Mouse (Mus musculus): ENCODE measurements at regions not wholly inside any gene's neighbourhood (a gene's known extent, or its start where the extent isn't known, plus 50 kb on each side); places are given as distances from the start of the nearest gene placed in this dataset.

DNA sequence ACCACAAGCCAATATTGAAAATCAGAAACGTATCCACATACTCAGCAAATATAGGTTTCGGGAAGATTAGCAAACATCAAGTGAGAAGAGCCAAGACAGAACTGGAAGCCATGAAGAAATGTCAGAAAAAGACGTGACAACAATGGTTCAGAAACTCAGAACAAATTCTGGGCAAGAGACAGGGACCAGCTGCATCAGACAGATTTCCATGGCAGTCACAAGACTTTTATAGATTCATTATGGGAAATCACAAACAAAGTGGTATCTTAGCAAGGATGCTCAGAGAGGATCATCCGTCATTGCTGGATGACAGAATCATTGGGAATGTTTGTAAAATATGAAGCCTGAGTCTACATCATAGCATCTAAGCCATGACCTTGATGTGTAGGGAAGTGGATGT, 699.6 kb upstream of the Tenm3 start:
- Histone ChIP-seq H3ac (ENCODE audit: control insufficient read depth, insufficient read length) (no peak overlapping the region), H3K36me3 (ENCODE audit: control insufficient read depth, insufficient read depth) (no peaks in the 10 kb centered on the region), H3K4me3 (no peak overlapping the region), H3K4me2 (ENCODE audit: low read depth) (no peak overlapping the region), H3K27me3 (ENCODE audit: control insufficient read depth, insufficient read depth, insufficient read length) (no peaks in the 10 kb centered on the region), H3K79me2 (ENCODE audit: control insufficient read depth, insufficient read depth) (no peaks in the 10 kb centered on the region)
- TF ChIP-seq MAX (IDR thresholded peaks at IDR 0.05; ENCODE audit: low read depth): no peak
- TF ChIP-seq CEBPB (IDR thresholded peaks at IDR 0.05; ENCODE audit: insufficient read depth, poor library complexity, severe bottlenecking): no peak
- TF ChIP-seq E2F4 (IDR thresholded peaks at IDR 0.05; ENCODE audit: insufficient read depth): no peak

DNA sequence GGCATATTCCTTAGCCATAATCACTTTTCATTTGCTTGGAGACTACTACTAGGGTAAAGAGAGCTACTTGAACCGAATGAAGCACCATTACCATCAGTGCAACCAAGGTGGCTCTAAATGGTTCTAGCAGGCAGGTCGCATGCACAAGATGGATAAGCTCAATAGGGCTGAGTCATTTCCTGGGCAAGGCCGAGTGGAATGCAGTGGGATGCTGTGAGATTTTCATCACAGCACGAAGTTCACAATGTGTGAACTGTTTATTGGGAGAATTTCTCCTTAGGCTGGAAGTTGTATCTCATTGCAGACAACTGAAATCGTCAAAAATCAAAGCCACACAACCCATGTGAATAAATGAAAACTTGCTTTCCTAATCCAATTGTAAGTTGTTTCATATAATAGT, 697.6 kb upstream of the Tenm3 start:
- Histone ChIP-seq H3K4me2 (ENCODE audit: low read depth) (peak overlapping the region; percentile 30), H3K36me3 (ENCODE audit: control insufficient read depth, insufficient read depth) (no peaks in the 10 kb centered on the region), H3ac (ENCODE audit: control insufficient read depth, insufficient read length) (no peak overlapping the region), H3K79me2 (ENCODE audit: control insufficient read depth, insufficient read depth) (no peaks in the 10 kb centered on the region), H3K4me3 (no peak overlapping the region), H3K27me3 (ENCODE audit: control insufficient read depth, insufficient read depth, insufficient read length) (no peaks in the 10 kb centered on the region)
- no peak for TF ChIP-seq USF1 (IDR thresholded peaks at IDR 0.05; ENCODE audit: low read depth)

DNA sequence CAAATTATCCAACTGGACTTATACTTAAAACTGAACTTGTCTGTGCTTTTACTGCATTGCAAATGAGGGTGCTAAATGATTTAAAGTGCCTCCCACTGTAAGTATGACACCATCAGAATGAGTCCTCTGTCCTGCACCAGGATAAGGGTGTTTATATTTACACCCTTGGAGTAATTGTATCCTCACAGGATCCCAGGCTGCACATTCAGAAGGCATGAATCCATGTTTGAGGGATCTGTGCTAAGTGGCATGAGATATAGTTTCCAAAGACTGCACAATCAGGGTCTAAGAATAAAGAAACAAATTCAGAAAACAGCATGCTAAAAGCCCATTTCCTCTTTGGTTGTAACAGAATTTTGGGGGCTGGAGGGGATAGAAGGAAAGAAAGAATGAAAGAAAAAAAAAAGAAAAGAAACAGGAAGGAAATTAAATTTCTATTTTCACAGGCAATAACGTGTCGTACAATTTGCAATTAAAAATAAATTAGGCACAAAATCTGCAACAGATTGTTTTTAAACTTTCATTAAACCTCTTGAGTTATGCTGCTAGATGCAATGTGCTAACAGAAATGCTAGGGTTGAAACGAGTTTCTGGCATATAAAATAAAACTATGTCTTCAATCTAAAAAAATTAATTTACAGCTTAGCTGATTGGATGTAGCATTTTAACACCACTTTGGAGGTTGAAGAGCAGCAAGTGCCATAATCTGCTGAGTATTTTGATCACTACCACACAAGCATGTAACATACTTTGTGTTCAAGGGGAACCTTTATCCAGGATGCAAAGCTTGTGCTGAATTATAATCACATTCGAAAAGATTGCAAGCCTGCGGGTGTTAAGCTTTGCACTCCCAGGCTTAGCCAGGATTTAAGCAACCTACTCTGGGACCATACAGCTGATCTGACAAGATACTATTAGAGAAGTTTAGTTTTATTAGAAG, 689.9 kb upstream of the Tenm3 start:
- Histone ChIP-seq H3K4me3 (no peak overlapping the region), H3K4me2 (ENCODE audit: low read depth) (no peak overlapping the region), H3K79me2 (ENCODE audit: control insufficient read depth, insufficient read depth) (no peaks in the 10 kb centered on the region), H3K36me3 (ENCODE audit: control insufficient read depth, insufficient read depth) (no peaks in the 10 kb centered on the region), H3ac (ENCODE audit: control insufficient read depth, insufficient read length) (no peak overlapping the region), H3K27me3 (ENCODE audit: control insufficient read depth, insufficient read depth, insufficient read length) (no peaks in the 10 kb centered on the region)
- TF ChIP-seq MAX (IDR thresholded peaks at IDR 0.05; ENCODE audit: low read depth) (no peak), CEBPB (IDR thresholded peaks at IDR 0.05; ENCODE audit: insufficient read depth, poor library complexity, severe bottlenecking) (no peak), SRF (IDR thresholded peaks at IDR 0.05; ENCODE audit: control insufficient read depth, insufficient read length, low read depth) (no peak), MYOD1 (IDR thresholded peaks at IDR 0.05; ENCODE audit: control insufficient read depth in 1 of 3, insufficient read length in 2 of 3, low read depth in 2 of 3) (no peak), REST (IDR thresholded peaks at IDR 0.05; ENCODE audit: insufficient read depth, insufficient read length) (no peak), E2F4 (IDR thresholded peaks at IDR 0.05; ENCODE audit: insufficient read depth) (no peak)

DNA sequence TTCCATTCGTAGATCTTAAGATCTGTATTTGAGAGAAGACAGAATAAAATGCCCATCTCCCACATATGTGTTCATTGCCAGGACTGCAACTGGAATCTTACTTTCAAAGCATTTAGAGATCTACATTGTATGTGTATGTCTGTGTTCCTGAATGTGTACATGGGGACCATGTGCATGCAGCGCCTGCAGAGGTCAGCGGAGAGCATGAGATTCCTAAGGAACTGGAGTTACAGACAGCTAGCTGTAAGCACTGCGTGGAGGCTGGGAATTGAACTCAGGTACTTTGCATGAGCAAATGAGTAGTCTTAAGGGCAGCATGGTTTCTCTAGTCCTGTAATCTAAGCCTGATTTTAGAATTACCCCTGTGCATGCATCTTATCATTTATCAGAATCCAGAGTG, 685.5 kb upstream of the Tenm3 start:
- Histone ChIP-seq H3K36me3 (ENCODE audit: control insufficient read depth, insufficient read depth) (no peaks in the 10 kb centered on the region), H3K4me2 (ENCODE audit: low read depth) (no peak overlapping the region), H3K27me3 (ENCODE audit: control insufficient read depth, insufficient read depth, insufficient read length) (no peaks in the 10 kb centered on the region), H3K79me2 (ENCODE audit: control insufficient read depth, insufficient read depth) (no peaks in the 10 kb centered on the region), H3K4me3 (no peak overlapping the region), H3ac (ENCODE audit: control insufficient read depth, insufficient read length) (no peak overlapping the region)
- TF ChIP-seq CEBPB (IDR thresholded peaks at IDR 0.05; ENCODE audit: insufficient read depth, poor library complexity, severe bottlenecking) (no peak), MYOG (IDR thresholded peaks at IDR 0.05; ENCODE audit: control insufficient read depth in 1 of 3, insufficient read depth in 1 of 3, insufficient read length in 2 of 3, low read depth in 2 of 3) (no peak), MYOD1 (IDR thresholded peaks at IDR 0.05; ENCODE audit: control insufficient read depth in 1 of 3, insufficient read length in 2 of 3, low read depth in 2 of 3) (no peak), E2F4 (IDR thresholded peaks at IDR 0.05; ENCODE audit: insufficient read depth) (no peak), REST (IDR thresholded peaks at IDR 0.05; ENCODE audit: insufficient read depth, insufficient read length) (no peak), TCF3 (IDR thresholded peaks at IDR 0.05; ENCODE audit: insufficient read length, low read depth) (no peak), USF1 (IDR thresholded peaks at IDR 0.05; ENCODE audit: low read depth) (no peak), MAX (IDR thresholded peaks at IDR 0.05; ENCODE audit: low read depth) (no peak), SRF (IDR thresholded peaks at IDR 0.05; ENCODE audit: control insufficient read depth, insufficient read length, low read depth) (no peak), POLR2AphosphoS2 (IDR thresholded peaks at IDR 0.05; ENCODE audit: insufficient read length, low read depth) (no peak), POLR2A (IDR thresholded peaks at IDR 0.05; ENCODE audit: insufficient read length, low read depth) (no peak), TCF12 (IDR thresholded peaks at IDR 0.05; ENCODE audit: insufficient read depth, poor library complexity, severe bottlenecking) (no peak)

DNA sequence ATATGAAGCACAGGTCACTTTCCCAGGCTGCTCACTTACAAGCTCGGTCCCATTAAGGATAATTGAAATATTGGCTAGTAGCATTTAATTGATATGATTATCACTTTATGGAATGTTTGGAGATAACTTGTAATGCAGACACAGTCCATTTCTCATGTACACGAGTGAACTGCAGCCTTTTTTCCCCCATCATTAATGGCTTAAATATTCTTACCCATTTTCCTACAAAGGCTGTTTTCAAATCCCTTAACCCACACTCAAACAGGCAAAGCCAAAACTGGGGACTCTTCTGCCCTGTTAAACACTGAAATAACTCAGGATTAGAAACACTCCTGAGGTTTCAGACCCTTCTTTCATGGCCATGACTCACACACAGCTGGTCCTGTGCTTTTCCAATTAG, 649.2 kb upstream of the Tenm3 start:
- Histone ChIP-seq H3ac (ENCODE audit: control insufficient read depth, insufficient read length) (no peak overlapping the region), H3K4me3 (no peak overlapping the region), H3K36me3 (ENCODE audit: control insufficient read depth, insufficient read depth) (no peaks in the 10 kb centered on the region), H3K27me3 (ENCODE audit: control insufficient read depth, insufficient read depth, insufficient read length) (no peaks in the 10 kb centered on the region), H3K79me2 (ENCODE audit: control insufficient read depth, insufficient read depth) (no peaks in the 10 kb centered on the region), H3K4me2 (ENCODE audit: low read depth) (peak overlapping the region; percentile 39)
- TF ChIP-seq MYOD1 (IDR thresholded peaks at IDR 0.05; ENCODE audit: control insufficient read depth in 1 of 3, insufficient read length in 2 of 3, low read depth in 2 of 3) (peak in 1 of 3 experiments; percentile 9), TCF12 (IDR thresholded peaks at IDR 0.05; ENCODE audit: insufficient read depth, poor library complexity, severe bottlenecking) (no peak), MYOG (IDR thresholded peaks at IDR 0.05; ENCODE audit: control insufficient read depth in 1 of 3, insufficient read depth in 1 of 3, insufficient read length in 2 of 3, low read depth in 2 of 3) (no peak)

Measured in myocyte (in vitro differentiated cells).